Mouse (Mus musculus): Measurements from ENCODE around the gene Gstm3.

Gene Gstm3

GRCm38 (mm10) chr3:107929731-107930130 lies 39.4 kb downstream of the Gstm3 start:
- no peak for DNase-seq (ENCODE audit: low spot score in 2 of 2)

DNA sequence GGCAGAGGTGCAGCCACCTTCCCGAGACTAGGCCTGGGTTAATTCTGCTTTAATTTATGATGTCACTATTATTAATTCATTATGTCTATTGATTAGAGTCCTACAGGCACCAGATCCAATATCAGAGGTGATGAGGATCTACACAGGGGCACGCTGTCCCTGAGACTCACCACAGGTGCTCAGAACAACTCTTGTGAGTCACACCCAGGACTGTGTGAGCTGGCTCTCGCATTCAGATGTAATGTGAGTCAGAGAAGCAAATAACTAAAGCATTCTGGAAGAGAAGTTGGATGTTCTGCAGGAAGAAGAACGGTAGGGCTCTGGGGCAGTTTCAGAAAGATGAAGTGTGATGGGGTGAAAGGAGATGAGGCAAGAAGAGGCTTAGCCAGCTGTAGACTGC lies 39.8 kb downstream of the Gstm3 start:
- no peak for DNase-seq (ENCODE audit: low spot score in 2 of 2)

GRCm38 (mm10) chr3:107928691-107929090 lies 40.4 kb downstream of the Gstm3 start:
- DNase-seq (ENCODE audit: low spot score in 2 of 2): no peak

DNA sequence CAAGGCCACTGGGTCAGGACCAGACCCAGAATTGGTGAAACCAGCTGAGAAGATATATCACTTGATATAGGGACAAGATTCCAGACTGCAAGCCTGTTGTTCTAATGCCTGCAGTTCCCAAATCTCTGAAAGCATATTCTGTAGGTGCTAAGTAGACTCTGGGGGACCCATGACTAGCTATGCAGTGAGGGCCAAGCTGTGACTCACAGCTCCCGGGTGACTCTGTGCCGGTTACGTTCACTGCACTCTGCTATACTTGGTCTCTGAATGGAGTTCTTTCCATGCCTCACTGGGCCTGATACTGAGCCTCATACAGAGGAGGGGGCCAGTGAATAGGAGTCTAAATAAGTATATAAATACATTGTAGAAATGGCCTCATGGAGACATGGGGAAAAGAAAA lies 41.2 kb downstream of the Gstm3 start:
- DNase-seq (ENCODE audit: low spot score in 2 of 2): no peak

GRCm38 (mm10) chr3:107925335-107925734 lies 43.7 kb downstream of the Gstm3 start:
- no peak for DNase-seq (ENCODE audit: low spot score in 2 of 2)

- DNase-seq (ENCODE audit: low spot score in 2 of 2): no peak
These were observed 48.7 kb downstream of the Gstm3 start for GRCm38 (mm10) chr3:107920348-107920747.

DNA sequence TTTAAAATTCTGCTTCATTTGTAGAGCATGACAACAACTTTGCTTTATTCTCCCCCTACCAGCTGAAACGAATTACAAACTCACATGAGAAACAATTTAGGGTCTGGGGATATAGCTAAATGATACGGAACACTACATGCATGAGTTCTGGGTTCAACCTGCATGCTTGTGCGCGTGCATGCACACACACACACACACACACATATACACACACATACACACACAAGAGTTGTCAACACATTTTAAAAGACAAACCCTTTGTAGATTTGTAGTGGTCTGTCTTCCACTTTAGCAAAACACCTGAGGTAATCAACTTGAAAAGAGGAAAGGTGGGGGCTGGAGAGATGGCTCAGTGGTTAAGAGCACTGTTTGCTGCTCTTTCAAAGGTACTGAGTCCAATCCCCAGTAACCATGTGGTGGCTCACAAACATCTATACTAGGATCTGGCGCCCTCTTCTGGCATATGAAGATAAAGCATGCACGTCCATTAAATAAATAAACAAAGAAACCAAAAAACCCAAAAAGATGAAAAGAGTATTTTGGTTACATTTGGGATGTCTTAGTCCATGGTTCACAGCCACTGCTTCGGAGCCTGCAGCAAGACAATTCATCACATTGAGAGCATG lies 51.2 kb downstream of the Gstm3 start:
- peak; percentile 40 to 66 for DNase-seq (ENCODE audit: low spot score in 2 of 2)

GRCm38 (mm10) chr3:107917097-107917496 lies 52.0 kb downstream of the Gstm3 start:
- no peak for DNase-seq (ENCODE audit: low spot score in 2 of 2)

- no peak for DNase-seq (ENCODE audit: low spot score in 2 of 2)
These were observed 52.4 kb downstream of the Gstm3 start for GRCm38 (mm10) chr3:107916674-107917073.
